Mouse (Mus musculus): ENCODE results near the gene Tor1a.

GRCm38 (mm10) chr2:30994853-30995252 is 27.1 kb upstream of the Tor1a start:
- TF ChIP-seq CTCF (IDR thresholded peaks at IDR 0.05; ENCODE audit: insufficient read depth, low read depth, low read length) (no peak), POLR2A (IDR thresholded peaks at IDR 0.05; ENCODE audit: insufficient read depth, low read depth, low read length) (no peak)
